Mouse (Mus musculus): ENCODE data around the gene Klra1. TPM values are rescaled to one million over a fixed set of nuclear protein-coding genes. Genes with fewer than 3 reads are reported as not detected.

Gene Klra1
- polyA plus RNA-seq (2014; fragmentation: Illumina TruSeq; extraction: RNeasy Lipid Tissue Mini Kit (QIAGEN cat#74804)), result 0.83 TPM

DNA sequence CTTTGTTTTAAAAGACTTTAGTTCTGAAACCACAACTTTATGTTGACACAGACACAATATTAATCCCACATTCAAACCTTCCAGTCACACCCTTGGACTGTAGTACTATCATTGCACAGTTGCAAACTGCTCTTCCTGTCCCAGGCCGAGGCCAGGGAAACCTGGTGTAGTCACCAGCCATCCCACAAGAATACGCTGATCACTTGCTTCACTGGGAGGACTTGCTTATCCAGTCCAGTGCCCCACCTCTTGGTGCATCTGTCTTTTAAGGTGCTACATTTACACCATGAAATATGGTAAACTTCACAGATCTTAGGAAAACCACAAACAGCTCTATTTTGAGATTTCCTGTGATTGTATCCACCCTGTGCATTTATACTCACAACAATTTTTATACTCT lies at the start of gene Klra1:
Klra1 (minus strand) TSS at position 125 of the 400 bp plus-strand sequence.

DNA sequence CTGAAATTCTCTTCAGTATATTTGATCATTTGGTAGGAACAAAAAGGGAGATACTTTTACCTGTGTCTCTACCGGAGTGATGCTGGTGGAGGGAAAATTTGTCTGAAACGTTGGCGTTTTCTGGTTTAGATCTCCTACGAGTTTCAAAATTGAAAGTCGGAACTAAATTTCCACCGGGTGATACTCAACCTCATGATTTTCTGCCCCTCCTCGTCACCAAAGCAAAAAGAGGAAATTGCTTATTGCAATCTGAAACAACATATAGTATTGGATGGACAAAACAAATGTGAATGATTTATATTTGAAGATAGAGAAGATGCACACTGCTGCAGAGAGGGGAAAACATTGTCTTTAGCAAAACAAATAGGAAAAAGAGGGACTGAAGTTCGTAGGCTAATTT lies 49.3 kb downstream of the Klra1 start, which contains the start of gene Klra3:
Klra3 (minus strand) TSS at position 164 of the 400 bp plus-strand sequence.

Other genes starting within 250 kb of the Klra1 start
- 1.5 TPM for gene Klra9, start 193.8 kb downstream of the Klra1 start, polyA plus RNA-seq (2014; fragmentation: Illumina TruSeq; extraction: RNeasy Lipid Tissue Mini Kit (QIAGEN cat#74804))
- gene Klra7, start 153.6 kb downstream of the Klra1 start, polyA plus RNA-seq (2014; fragmentation: Illumina TruSeq; extraction: RNeasy Lipid Tissue Mini Kit (QIAGEN cat#74804)), result 0.91 TPM
- not detected for gene Klra10, start 104.9 kb downstream of the Klra1 start, polyA plus RNA-seq (2014; fragmentation: Illumina TruSeq; extraction: RNeasy Lipid Tissue Mini Kit (QIAGEN cat#74804))
- not detected for gene Klra3, start 49.3 kb downstream of the Klra1 start, polyA plus RNA-seq (2014; fragmentation: Illumina TruSeq; extraction: RNeasy Lipid Tissue Mini Kit (QIAGEN cat#74804))

All from ovary, adult 10 weeks (tissue).